Mouse (Mus musculus): ENCODE data around the gene Tbata.

DNA sequence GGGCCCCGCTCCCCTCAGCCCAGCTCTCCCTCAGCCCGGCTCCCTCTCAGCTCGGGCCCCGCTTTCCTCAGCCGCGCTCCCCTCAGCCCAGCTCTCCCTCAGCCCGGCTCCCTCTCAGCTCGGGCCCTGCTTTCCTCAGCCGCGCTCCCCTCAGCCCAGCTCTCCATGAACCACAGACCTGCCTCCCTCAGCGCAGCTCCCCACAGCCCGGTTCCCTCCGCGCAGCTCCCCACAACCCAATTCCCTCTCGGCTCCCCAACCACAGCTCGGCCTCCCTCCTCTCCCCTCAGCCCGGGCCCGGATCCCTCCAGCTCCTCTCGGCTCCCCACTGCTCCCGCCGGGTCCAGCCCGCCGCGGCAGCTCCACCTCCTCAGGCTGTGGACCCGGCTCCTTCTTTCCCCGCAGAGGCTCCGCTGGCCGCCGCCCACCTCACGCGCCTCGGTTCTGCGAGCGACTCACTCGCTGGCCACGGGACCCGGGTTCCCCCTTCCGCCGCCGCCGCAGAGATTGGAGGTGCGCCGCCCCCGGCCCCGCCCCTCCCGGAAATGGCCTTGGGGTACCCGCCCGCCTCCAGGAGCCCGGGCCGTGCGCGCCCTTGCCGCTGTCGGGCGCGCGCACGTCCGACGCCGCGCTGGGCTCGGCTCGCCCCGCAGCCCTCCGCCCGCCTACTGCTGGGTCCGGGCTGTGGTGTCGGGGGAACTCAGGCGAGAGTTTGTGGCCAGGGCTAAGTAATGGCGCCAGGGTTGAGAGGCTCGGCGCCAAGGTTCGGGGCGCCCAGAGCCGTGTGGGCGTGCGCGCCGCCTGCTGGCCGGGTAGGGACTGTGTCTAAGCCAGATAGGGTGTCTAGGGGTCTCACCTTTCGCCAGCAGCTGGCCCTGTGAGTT is 24.4 kb upstream of the Tbata start, which contains the start of gene Sgpl1:
- TF ChIP-seq POLR2A (IDR thresholded peaks at IDR 0.05; ENCODE audit: borderline replicate concordance, extremely low read depth, insufficient read depth, insufficient read length, poor library complexity, severe bottlenecking) (peak; percentile 64), CTCF (IDR thresholded peaks at IDR 0.05; ENCODE audit: borderline replicate concordance, extremely low read depth, insufficient read depth, insufficient read length) (peak; percentile 65)

Data from brain, embryonic 14.5 days (tissue).